Mouse (Mus musculus) embryonic facial prominence, embryonic 14.5 days (tissue): Measurements from ENCODE around the gene Sema5a. TPM values are rescaled to one million over a fixed set of nuclear protein-coding genes. Genes with fewer than 3 reads are reported as not detected.

ENCODE experiments used
- ATAC-seq: fragments of 200-750 bp; cut with Nextera tagmentation; 2 replicates; pipeline ENCODE4 v1.8.0; 2017; ENCODE audit warnings: low read depth, moderate number of reproducible peaks, moderate TSS enrichment
- DNase-seq: peaks from one replicate; pipeline ENCODE4 v3.0.0-alpha.2; 2015; ENCODE audit warnings: low spot score
- H3K27ac ChIP-seq: fragments of 300-500 bp; sonication (generic); replicated peaks from 2 replicates; pipeline ENCODE4 v1.5.1; 2014; ENCODE audit warnings: low read depth, mild to moderate bottlenecking, low read length, moderate library complexity
- H3K27me3 ChIP-seq: fragments of 300-500 bp; sonication (generic); replicated peaks from 2 replicates; pipeline ENCODE4 v1.6.1; 2014; ENCODE audit warnings: low read length; ENCODE audit not compliant: control insufficient read depth, insufficient read depth
- H3K36me3 ChIP-seq: fragments of 300-500 bp; sonication (generic); 2 replicates; pipeline ENCODE4 v1.6.1; 2014; ENCODE audit warnings: low read length, mixed read lengths; ENCODE audit not compliant: control insufficient read depth, insufficient read depth
- H3K4me1 ChIP-seq: fragments of 300-500 bp; sonication (generic); 2 replicates; pipeline ENCODE4 v1.6.1; 2014; ENCODE audit warnings: antibody characterized with exemption, low read length; ENCODE audit not compliant: control insufficient read depth, insufficient read depth
- H3K4me2 ChIP-seq: fragments of 300-500 bp; sonication (generic); 2 replicates; pipeline ENCODE4 v1.6.1; 2014; ENCODE audit warnings: low read depth, mild to moderate bottlenecking, low read length, moderate library complexity, mixed read lengths
- H3K4me3 ChIP-seq: fragments of 300-500 bp; sonication (generic); 2 replicates; pipeline ENCODE4 v1.5.1; 2014; ENCODE audit warnings: low read depth, mild to moderate bottlenecking, low read length
- H3K9ac ChIP-seq: fragments of 300-500 bp; sonication (generic); 2 replicates; pipeline ENCODE4 v1.6.1; 2014; ENCODE audit warnings: low read depth, mild to moderate bottlenecking, low read length, moderate library complexity, mixed read lengths
- H3K9me3 ChIP-seq: fragments of 300-500 bp; sonication (generic); 2 replicates; pipeline ENCODE4 v1.6.1; 2016; ENCODE audit warnings: low read length; ENCODE audit not compliant: control insufficient read depth
- WGBS: fragments of 180-500 bp; shearing (Covaris S2); extraction: QIAGEN DNeasy Blood & Tissue Kit; methylation state at CpG from one replicate; pipeline ENCODE4 v1.1.7; 2014; 5-methylcytosine and 5-hydroxymethylcytosine counted together
- polyA plus RNA-seq: library from polyadenylated mRNA; unstranded; fragments of >200 nt; fragmentation: Nextera tagmentation; extraction: Ambion mirVana; gene quantifications from 2 replicates; pipeline ENCODE4 v1.2.1, GENCODE M21; 2014

The Sema5a gene
- polyA plus RNA-seq, 1 experiment from 2014 or later = 26.7 TPM

- no peaks in the 10 kb centered on the region for H3K4me1 ChIP-seq
- no peak; the same call in 1 of the 2 replicates for ATAC-seq
- H3K9me3 ChIP-seq = no peaks in the 10 kb centered on the region
- no peak overlapping the region for H3K9ac ChIP-seq
- no peak overlapping the region for H3K27ac ChIP-seq
- WGBS = 75% methylated on average over 7 of the region's 7 CpGs
- H3K36me3 ChIP-seq = no peaks in the 10 kb centered on the region
- H3K4me2 ChIP-seq = no peak overlapping the region
- H3K27me3 ChIP-seq = no peaks in the 10 kb centered on the region
- no peak overlapping the region for H3K4me3 ChIP-seq
- peak; percentile 45 for DNase-seq
These were observed 215.6 kb downstream of the Sema5a start for GRCm38 (mm10) chr15:32460238-32460637.

- ATAC-seq (no peak), DNase-seq (no peak)
- Histone ChIP-seq H3K9me3 (no peaks in the 10 kb centered on the region), H3K9ac (no peak overlapping the region), H3K4me2 (no peak overlapping the region), H3K27me3 (no peaks in the 10 kb centered on the region), H3K36me3 (no peaks in the 10 kb centered on the region), H3K4me1 (no peaks in the 10 kb centered on the region), H3K27ac (no peak overlapping the region), H3K4me3 (no peak overlapping the region)
- 70% methylated on average over 6 of the region's 6 CpGs for WGBS
These were observed 227.0 kb downstream of the Sema5a start for GRCm38 (mm10) chr15:32471480-32472050.

- ATAC-seq = no peak
- no peak for DNase-seq
- no peak overlapping the region for H3K4me2 ChIP-seq
These were observed 236.1 kb downstream of the Sema5a start for GRCm38 (mm10) chr15:32480747-32481146.

GRCm38 (mm10) chr15:32485064-32485964, 240.7 kb downstream of the Sema5a start:
- ATAC-seq (no peak), DNase-seq (no peak)
- no peak overlapping the region for H3K27ac ChIP-seq

More at GRCm38 (mm10) chr15:32480747-32481146, 236.1 kb downstream of the Sema5a start:
- no peak overlapping the region for H3K9ac ChIP-seq
- no peaks in the 10 kb centered on the region for H3K9me3 ChIP-seq
- no peak overlapping the region for H3K4me3 ChIP-seq
- no peak overlapping the region for H3K27ac ChIP-seq
- H3K4me1 ChIP-seq = 0 out of 2 replicates have a peak, but pooled peaks cover 9% of the 10 kb centered on the region
- H3K36me3 ChIP-seq = no peaks in the 10 kb centered on the region
- H3K27me3 ChIP-seq = no peaks in the 10 kb centered on the region

GRCm38 (mm10) chr15:32487968-32488367, 243.4 kb downstream of the Sema5a start:
- Histone ChIP-seq H3K9ac (no peak overlapping the region), H3K27ac (no peak overlapping the region), H3K9me3 (no peaks in the 10 kb centered on the region), H3K4me3 (no peak overlapping the region), H3K4me2 (no peak overlapping the region), H3K4me1 (0 out of 2 replicates have a peak, but pooled peaks cover 9% of the 10 kb centered on the region), H3K27me3 (no peaks in the 10 kb centered on the region), H3K36me3 (no peaks in the 10 kb centered on the region)
- WGBS = 70% methylated on average over 1 of the region's 1 CpGs
- DNase-seq (no peak), ATAC-seq (no peak)

More at GRCm38 (mm10) chr15:32485064-32485964, 240.7 kb downstream of the Sema5a start:
- Histone ChIP-seq H3K36me3 (no peaks in the 10 kb centered on the region), H3K4me1 (0 out of 2 replicates have a peak, but pooled peaks cover 9% of the 10 kb centered on the region), H3K9me3 (no peaks in the 10 kb centered on the region), H3K27me3 (no peaks in the 10 kb centered on the region), H3K4me3 (no peak overlapping the region), H3K4me2 (no peak overlapping the region), H3K9ac (no peak overlapping the region)
- 77% methylated on average over 8 of the region's 8 CpGs for WGBS

GRCm38 (mm10) chr15:32494219-32494618, 249.6 kb downstream of the Sema5a start:
- Histone ChIP-seq H3K4me2 (no peak overlapping the region), H3K27ac (no peak overlapping the region), H3K4me3 (no peak overlapping the region), H3K36me3 (no peaks in the 10 kb centered on the region), H3K27me3 (no peaks in the 10 kb centered on the region), H3K9me3 (no peaks in the 10 kb centered on the region), H3K4me1 (peaks cover 12% of the 10 kb centered on the region; the same call in 1 of the 2 replicates), H3K9ac (no peak overlapping the region)
- ATAC-seq = no peak
- no peak for DNase-seq
- WGBS = 54% methylated on average over 5 of the region's 5 CpGs

GRCm38 (mm10) chr15:32494899-32495298, 250.3 kb downstream of the Sema5a start:
- no peak overlapping the region for H3K4me2 ChIP-seq
- ATAC-seq = no peak
- DNase-seq = peak; percentile 56

GRCm38 (mm10) chr15:32496880-32497279, 252.3 kb downstream of the Sema5a start:
- H3K36me3 ChIP-seq = no peaks in the 10 kb centered on the region
- no peak overlapping the region for H3K4me3 ChIP-seq
- peaks cover 12% of the 10 kb centered on the region; the same call in 1 of the 2 replicates for H3K4me1 ChIP-seq
- DNase-seq (no peak), ATAC-seq (no peak)
- WGBS = 90% methylated on average over 4 of the region's 4 CpGs
- no peak overlapping the region for H3K4me2 ChIP-seq
- no peak overlapping the region for H3K27ac ChIP-seq
- no peaks in the 10 kb centered on the region for H3K9me3 ChIP-seq
- no peaks in the 10 kb centered on the region for H3K27me3 ChIP-seq
- H3K9ac ChIP-seq = no peak overlapping the region

More at GRCm38 (mm10) chr15:32494899-32495298, 250.3 kb downstream of the Sema5a start:
- Histone ChIP-seq H3K4me1 (peaks cover 12% of the 10 kb centered on the region; the same call in 1 of the 2 replicates), H3K9me3 (no peaks in the 10 kb centered on the region), H3K4me3 (no peak overlapping the region), H3K27ac (no peak overlapping the region), H3K27me3 (no peaks in the 10 kb centered on the region), H3K36me3 (no peaks in the 10 kb centered on the region), H3K9ac (no peak overlapping the region)
- 0% methylated on average over 1 of the region's 1 CpGs for WGBS
